Mouse (Mus musculus): ENCODE data around the gene Dnmt3b.

GRCm38 (mm10) chr2:153609058-153609457 lies 40.2 kb upstream of the Dnmt3b start:
- TF ChIP-seq POLR2A (IDR thresholded peaks at IDR 0.05; ENCODE audit: low read depth, low read length) (no peak), CTCF (conservative IDR thresholded peaks at IDR 0.05; ENCODE audit: insufficient read depth, insufficient read length, low read depth, low read length) (no peak)
